Comparison of ENCODE assay signal across 8 mouse cellular contexts in genomic region chr19:12797071-12797470, GRCm38 (mm10). TPM values are rescaled to one million over a fixed set of nuclear protein-coding genes. Genes with fewer than 3 reads are reported as not detected.
DNase-seq lines count a peak whose midpoint lies in the region; ATAC-seq lines count a peak whose summit lies in the region.

No protein-coding gene starts in this region.

- DNase-seq in neural tube, embryonic 11.5 days (ENCODE audit: low spot score) = no peak
- no peak for DNase-seq in neural tube, embryonic 10.5 days (ENCODE audit: extremely low spot score, low spot score)
- peak; percentile 36 for DNase-seq in c-Kit-negative CD71-positive TER-119-positive erythroid progenitor cells, embryonic 14.5 days (ENCODE audit: low read depth, low spot score)
- DNase-seq in layer of hippocampus, postnatal 10 days (ENCODE audit: low spot score in 2 of 2) = peak; percentile 17 to 33
- DNase-seq in urinary bladder, postnatal 10 days (ENCODE audit: low spot score) = no peak
- DNase-seq in thymus, postnatal 25 days = no peak

- no peaks in the 10 kb centered on the region; the same call in 1 of the 2 replicates for H3K4me1 ChIP-seq in neural tube, embryonic 11.5 days (ENCODE audit: control insufficient read depth, insufficient read depth, low read length)
- H3K4me1 ChIP-seq in heart, embryonic 12.5 days (replicated peaks) = no peaks in the 10 kb centered on the region
- H3K4me1 ChIP-seq in midbrain, embryonic 13.5 days (replicated peaks) = peaks cover 20% of the 10 kb centered on the region

- H3K27me3 ChIP-seq in neural tube, embryonic 11.5 days (ENCODE audit: control insufficient read depth, insufficient read depth, low read length) = no peaks in the 10 kb centered on the region
- no peaks in the 10 kb centered on the region for H3K27me3 ChIP-seq in heart, embryonic 12.5 days (replicated peaks)
- no peaks in the 10 kb centered on the region for H3K27me3 ChIP-seq in midbrain, embryonic 13.5 days

- WGBS in neural tube, embryonic 11.5 days = 3% methylated on average over 7 of the region's 7 CpGs
- 1% methylated on average over 7 of the region's 7 CpGs for WGBS in heart, embryonic 12.5 days
- under 1% methylated on average over 7 of the region's 7 CpGs for WGBS in midbrain, embryonic 13.5 days

- peak overlapping the region; percentile 54 for H3K4me2 ChIP-seq in neural tube, embryonic 11.5 days (ENCODE audit: low read depth)
- peak overlapping the region; percentile 75 for H3K4me2 ChIP-seq in heart, embryonic 12.5 days
- H3K4me2 ChIP-seq in midbrain, embryonic 13.5 days (replicated peaks) = peak overlapping the region; percentile 75

- no peak overlapping the region for H3K27ac ChIP-seq in neural tube, embryonic 11.5 days (ENCODE audit: low read depth, low read length)
- H3K27ac ChIP-seq in heart, embryonic 12.5 days (ENCODE audit: poor library complexity, severe bottlenecking) = peak overlapping the region; percentile 100
- peak overlapping the region; percentile 99 for H3K27ac ChIP-seq in midbrain, embryonic 13.5 days

- H3K9ac ChIP-seq in neural tube, embryonic 11.5 days (ENCODE audit: low read length) = peak overlapping the region; percentile 90; the same call in 1 of the 2 replicates
- peak overlapping the region; percentile 91; the same call in 1 of the 2 replicates for H3K9ac ChIP-seq in heart, embryonic 12.5 days
- peak overlapping the region; percentile 66 for H3K9ac ChIP-seq in midbrain, embryonic 13.5 days (replicated peaks)

- H3K36me3 ChIP-seq in neural tube, embryonic 11.5 days (ENCODE audit: control insufficient read depth, insufficient read depth, low read length) = no peaks in the 10 kb centered on the region
- no peaks in the 10 kb centered on the region for H3K36me3 ChIP-seq in heart, embryonic 12.5 days
- H3K36me3 ChIP-seq in midbrain, embryonic 13.5 days = no peaks in the 10 kb centered on the region

- H3K9me3 ChIP-seq in neural tube, embryonic 11.5 days (ENCODE audit: control insufficient read depth, low read length) = no peaks in the 10 kb centered on the region
- H3K9me3 ChIP-seq in heart, embryonic 12.5 days (replicated peaks) = no peaks in the 10 kb centered on the region
- no peaks in the 10 kb centered on the region for H3K9me3 ChIP-seq in midbrain, embryonic 13.5 days

- H3K4me3 ChIP-seq in neural tube, embryonic 11.5 days (ENCODE audit: low read depth, low read length) = peak overlapping the region; percentile 93
- peak overlapping the region; percentile 99 for H3K4me3 ChIP-seq in heart, embryonic 12.5 days
- peak overlapping the region; percentile 93 for H3K4me3 ChIP-seq in midbrain, embryonic 13.5 days (replicated peaks)

- ATAC-seq in neural tube, embryonic 11.5 days (ENCODE audit: insufficient read depth, low FRiP score, low TSS enrichment) = no peak
- no peak for ATAC-seq in heart, embryonic 12.5 days (ENCODE audit: insufficient number of reproducible peaks, low FRiP score)
- ATAC-seq in midbrain, embryonic 13.5 days = no peak

RNA-seq across cellular contexts. Expression of gene Lpxn, which starts 1.1 kb away (rescaled TPM):
- 0.93 and 1.1 TPM in 2 replicates for polyA plus RNA-seq in neural tube, embryonic 11.5 days (2014; fragmentation: Nextera tagmentation; extraction: Ambion mirVana)
- 0.54 and 0.75 TPM in 2 replicates for polyA plus RNA-seq in heart, embryonic 12.5 days (2016; fragmentation: Nextera tagmentation; extraction: Ambion mirVana)
- 1 to 10 TPM in 1 of 2 experiments, under 1 TPM in 1; 0.96 to 1.3 TPM for total RNA-seq in layer of hippocampus, postnatal 10 days (2021)
- polyA plus RNA-seq in midbrain, embryonic 13.5 days (2015; fragmentation: Nextera tagmentation; extraction: Ambion mirVana) = 0.89 and 1.3 TPM in 2 replicates

RNA-seq across cellular contexts. Expression of gene Zfp91, which starts 1.1 kb away (rescaled TPM):
- polyA plus RNA-seq in neural tube, embryonic 11.5 days (2014; fragmentation: Nextera tagmentation; extraction: Ambion mirVana) = 10.6 and 11.2 TPM in 2 replicates
- polyA plus RNA-seq in heart, embryonic 12.5 days (2016; fragmentation: Nextera tagmentation; extraction: Ambion mirVana) = 14.8 and 16.4 TPM in 2 replicates
- total RNA-seq in layer of hippocampus, postnatal 10 days (2021) = 10 to 100 TPM; 78.6 to 82.9 TPM
- 15.9 and 17.1 TPM in 2 replicates for polyA plus RNA-seq in midbrain, embryonic 13.5 days (2015; fragmentation: Nextera tagmentation; extraction: Ambion mirVana)

RNA-seq across cellular contexts. Expression of gene Cntf, which starts 31.6 kb away (rescaled TPM):
- polyA plus RNA-seq in neural tube, embryonic 11.5 days (2014; fragmentation: Nextera tagmentation; extraction: Ambion mirVana) = 1.3 and 1.7 TPM in 2 replicates
- polyA plus RNA-seq in heart, embryonic 12.5 days (2016; fragmentation: Nextera tagmentation; extraction: Ambion mirVana) = 0.69 and 1.2 TPM in 2 replicates
- total RNA-seq in layer of hippocampus, postnatal 10 days (2021) = 1 to 10 TPM; 3.1 to 3.2 TPM
- 2.0 and 3.1 TPM in 2 replicates for polyA plus RNA-seq in midbrain, embryonic 13.5 days (2015; fragmentation: Nextera tagmentation; extraction: Ambion mirVana)

RNA-seq across cellular contexts. Expression of gene Gm5244, which starts 49.4 kb away (rescaled TPM):
- not detected in 2 replicates for polyA plus RNA-seq in neural tube, embryonic 11.5 days (2014; fragmentation: Nextera tagmentation; extraction: Ambion mirVana)
- polyA plus RNA-seq in heart, embryonic 12.5 days (2016; fragmentation: Nextera tagmentation; extraction: Ambion mirVana) = not detected in 2 replicates
- total RNA-seq in layer of hippocampus, postnatal 10 days (2021) = not detected
- polyA plus RNA-seq in midbrain, embryonic 13.5 days (2015; fragmentation: Nextera tagmentation; extraction: Ambion mirVana) = not detected in 2 replicates

Comparison
In these comparisons a context has a peak if more than half of its experiments do, and no peak if none do; other contexts are left out.
1. DNase-seq: peak in c-Kit-negative CD71-positive TER-119-positive erythroid progenitor cells, embryonic 14.5 days (single experiment) and layer of hippocampus, postnatal 10 days (2 of 2); none in neural tube, embryonic 11.5 days (single experiment), neural tube, embryonic 10.5 days (single experiment), urinary bladder, postnatal 10 days (single experiment) and thymus, postnatal 25 days (single experiment).
2. Peak in every context shown above with its lines, with median percentiles within 50 percentile points of each other: H3K4me2 ChIP-seq, H3K4me3 ChIP-seq and H3K9ac ChIP-seq.